9 mouse cellular contexts compared by ENCODE assay signal in the genomic region with DNA sequence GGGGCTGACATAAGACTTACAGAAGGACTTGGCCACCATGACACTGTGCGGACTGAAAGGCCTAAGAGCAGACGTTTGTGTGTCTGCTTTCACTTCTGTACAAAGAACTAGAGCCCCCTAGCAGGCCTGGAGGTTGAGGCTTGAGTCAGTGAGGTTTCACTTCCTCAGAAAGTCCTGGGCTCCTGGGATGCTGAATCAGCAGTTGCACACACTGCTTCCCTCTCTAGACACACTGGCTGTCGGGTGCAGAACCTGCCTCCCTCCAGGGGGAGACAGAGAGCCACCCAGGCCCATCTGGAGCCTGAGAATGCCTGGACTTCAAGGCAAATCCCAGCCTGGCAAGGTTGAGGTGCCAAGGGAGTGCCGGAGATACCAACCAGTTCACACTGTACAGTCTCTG. TPM values are rescaled to one million over a fixed set of nuclear protein-coding genes. Genes with fewer than 3 reads are reported as not detected.
DNase-seq lines count a peak whose midpoint lies in the region; ATAC-seq and TF ChIP-seq lines count a peak whose summit lies in the region.
"Had no signal": no experiment of that assay in that cellular context is flagged by ENCODE, and none has a peak within 500 bp of the region (broad histone marks: within the 10 kb centered on the region; RNA-seq: fewer than 3 reads in every experiment).

No protein-coding gene starts in this region.

- no peak overlapping the region for H3K4me2 ChIP-seq in hindbrain, embryonic 16.5 days (ENCODE audit: low read length)
- H3K4me2 ChIP-seq: midbrain, embryonic 12.5 days had no signal

- H3K36me3 ChIP-seq in ES-E14 (ENCODE audit: control insufficient read depth, insufficient read depth, low read length, poor library complexity, severe bottlenecking): no peaks in the 10 kb centered on the region
- no peaks in the 10 kb centered on the region for H3K36me3 ChIP-seq in hindbrain, embryonic 16.5 days (ENCODE audit: control insufficient read depth, insufficient read depth, low read length)
- H3K36me3 ChIP-seq: midbrain, embryonic 12.5 days had no signal

- WGBS in hindbrain, embryonic 16.5 days: 72% methylated on average over 4 of the region's 4 CpGs

- no peaks in the 10 kb centered on the region for H3K27me3 ChIP-seq in hindbrain, embryonic 16.5 days (replicated peaks; ENCODE audit: control insufficient read depth, insufficient read depth, low read length)
- H3K27me3 ChIP-seq: midbrain, embryonic 12.5 days had no signal

- in situ Hi-C loops in ES-E14 (cut with MboI; ENCODE audit: low sequenced_read_pairs in 2 of 2, unreplicated experiment in 2 of 2): no loop called here

- no peak overlapping the region for H3K27ac ChIP-seq in ES-E14 (ENCODE audit: insufficient read depth, low read depth, low read length, poor library complexity, severe bottlenecking)
- no peak overlapping the region for H3K27ac ChIP-seq in hindbrain, embryonic 16.5 days (ENCODE audit: low read depth, low read length)
- H3K27ac ChIP-seq: midbrain, embryonic 12.5 days had no signal

- peaks cover 0 to 17% of the 10 kb centered on the region in 2 experiments; a peak in 3 of 4 replicates for H3K4me1 ChIP-seq in ES-E14 (ENCODE audit: control insufficient read depth in 2 of 2, insufficient read depth in 2 of 2, low read length in 2 of 2, poor library complexity in 1 of 2)
- H3K4me1 ChIP-seq in hindbrain, embryonic 16.5 days (ENCODE audit: control insufficient read depth, insufficient read depth, low read depth, low read length): no peaks in the 10 kb centered on the region

- H3K4me3 ChIP-seq in ES-E14 (ENCODE audit: insufficient read depth in 1 of 2, low read depth in 1 of 2, low read length in 2 of 2, poor library complexity in 1 of 2, severe bottlenecking in 1 of 2): no peak overlapping the region
- no peak overlapping the region for H3K4me3 ChIP-seq in hindbrain, embryonic 16.5 days (ENCODE audit: low read length)
- H3K4me3 ChIP-seq: midbrain, embryonic 12.5 days had no signal

- intact Hi-C loops in heart, postnatal 36 days (cut with DNase I): loop anchor here (1.0 to 2.0 kb wide), 3 partner anchors 46 to 136 kb away; a partner anchor contains a TSS

- H3K9me3 ChIP-seq in ES-E14 (ENCODE audit: control insufficient read depth, insufficient read depth, low read depth, low read length): no peaks in the 10 kb centered on the region
- no peaks in the 10 kb centered on the region for H3K9me3 ChIP-seq in hindbrain, embryonic 16.5 days (ENCODE audit: control insufficient read depth, low read length)
- H3K9me3 ChIP-seq: midbrain, embryonic 12.5 days had no signal

- no peak for DNase-seq in ES-E14 (ENCODE audit: low read depth, low spot score)
- DNase-seq in adrenal gland, adult 8-10 months: peak; percentile 85
- DNase-seq in heart, postnatal 36 days: peak; percentile 78 to 79
- DNase-seq in layer of hippocampus, postnatal 36 days: peak; percentile 76 to 82
- DNase-seq in spleen, postnatal 10 days (ENCODE audit: low spot score in 2 of 2): peak; percentile 55 to 82

- no peak overlapping the region for H3K9ac ChIP-seq in ES-E14 (ENCODE audit: insufficient read depth, low read depth, low read length, poor library complexity, severe bottlenecking)
- H3K9ac ChIP-seq in hindbrain, embryonic 16.5 days (ENCODE audit: low read depth, low read length): no peak overlapping the region
- H3K9ac ChIP-seq: midbrain, embryonic 12.5 days had no signal

- ATAC-seq in frontal cortex, adult (ENCODE audit: low TSS enrichment): peak; percentile 32
- peak; percentile 98 for ATAC-seq in megakaryocyte, adult 5-6 weeks (ENCODE audit: poor library complexity, severe bottlenecking)
- ATAC-seq in hindbrain, embryonic 16.5 days: no peak

TF ChIP-seq in ES-E14, 5 proteins besides CTCF, POLR2A, EP300 and RAD21:
- TF ChIP-seq MAFK (IDR thresholded peaks at IDR 0.05; ENCODE audit: insufficient read depth, low read depth, low read length) (peak; percentile 99), CHD2 (IDR thresholded peaks at IDR 0.05; ENCODE audit: low read depth, low read length) (no peak), ZNF384 (IDR thresholded peaks at IDR 0.05; ENCODE audit: low read depth, low read length) (no peak)

RNA-seq across cellular contexts. Expression of a gene that starts 3.1 kb away (rescaled TPM):
- not detected in 2 replicates for total RNA-seq in ES-E14 (2012; rRNA removed)
- total RNA-seq in adrenal gland, adult 8-10 months (2022): under 1 TPM in 2 of 4 experiments, not detected in 2; 0.17 to 0.24 TPM
- total RNA-seq in heart, postnatal 36 days (2021): not detected
- under 1 TPM; 0.28 to 0.30 TPM for total RNA-seq in layer of hippocampus, postnatal 36 days (2021)
- total RNA-seq in megakaryocyte, adult 5-6 weeks (2015): 0.09 and 0.16 TPM in 2 replicates
- not detected in 2 replicates for total RNA-seq in megakaryocyte, adult 5-6 weeks (2017)
- polyA plus RNA-seq in hindbrain, embryonic 16.5 days (2015; fragmentation: Nextera tagmentation; extraction: Ambion mirVana): 0.09 and 3.2 TPM in 2 replicates
- polyA plus RNA-seq: midbrain, embryonic 12.5 days had no signal

RNA-seq across cellular contexts. Expression of a gene that starts 14.4 kb away (rescaled TPM):
- total RNA-seq in ES-E14 (2012; rRNA removed): 0.98 and 1.4 TPM in 2 replicates
- total RNA-seq in adrenal gland, adult 8-10 months (2022): 1 to 10 TPM in 3 of 4 experiments, under 1 TPM in 1; 0.74 to 1.6 (median 1.3) TPM
- total RNA-seq in heart, postnatal 36 days (2021): 1 to 10 TPM in 1 of 2 experiments, under 1 TPM in 1; 0.57 to 1.1 TPM
- total RNA-seq in layer of hippocampus, postnatal 36 days (2021): 10 to 100 TPM; 11.3 to 13.8 TPM
- 137 and 168 TPM in 2 replicates for total RNA-seq in megakaryocyte, adult 5-6 weeks (2015)
- 120 and 142 TPM in 2 replicates for total RNA-seq in megakaryocyte, adult 5-6 weeks (2017)
- 2.7 and 3.9 TPM in 2 replicates for polyA plus RNA-seq in hindbrain, embryonic 16.5 days (2015; fragmentation: Nextera tagmentation; extraction: Ambion mirVana)

RNA-seq across cellular contexts. Expression of a gene that starts 38.8 kb away (rescaled TPM):
- total RNA-seq in ES-E14 (2012; rRNA removed): 0.16 and 0.58 TPM in 2 replicates
- total RNA-seq in adrenal gland, adult 8-10 months (2022): 100 to 1,000 TPM; 162 to 296 (median 242) TPM
- 10 to 100 TPM; 18.4 to 19.8 TPM for total RNA-seq in heart, postnatal 36 days (2021)
- 100 to 1,000 TPM; 216 to 224 TPM for total RNA-seq in layer of hippocampus, postnatal 36 days (2021)
- not detected in 2 replicates for total RNA-seq in megakaryocyte, adult 5-6 weeks (2015)
- not detected in 2 replicates for total RNA-seq in megakaryocyte, adult 5-6 weeks (2017)
- 29.8 and 35.9 TPM in 2 replicates for polyA plus RNA-seq in hindbrain, embryonic 16.5 days (2015; fragmentation: Nextera tagmentation; extraction: Ambion mirVana)

Comparison
In these comparisons a context has a peak if more than half of its experiments do, and no peak if none do; other contexts are left out.
1. RNA of a gene that starts 14.4 kb away (total RNA-seq): 120 to 168 TPM in megakaryocyte, adult 5-6 weeks; 11.3 to 13.8 TPM in layer of hippocampus, postnatal 36 days, 0.74 to 1.6 TPM in adrenal gland, adult 8-10 months, 0.57 to 1.1 TPM in heart, postnatal 36 days and 0.98 to 1.4 TPM in ES-E14; every median in the first group is over 4 times any median in the second.
2. RNA of a gene that starts 38.8 kb away (total RNA-seq): 162 to 296 TPM in adrenal gland, adult 8-10 months, 216 to 224 TPM in layer of hippocampus, postnatal 36 days and 18.4 to 19.8 TPM in heart, postnatal 36 days; 0.16 to 0.58 TPM in ES-E14 and not detected in megakaryocyte, adult 5-6 weeks; every median in the first group is over 10 times any median in the second.